Mouse (Mus musculus) lung, postnatal 0 days (tissue): ENCODE measurements around the gene Gm11992. TPM values are rescaled to one million over a fixed set of nuclear protein-coding genes. Genes with fewer than 3 reads are reported as not detected.

Experiments used
- ATAC-seq: fragments of 200-750 bp; cut with Nextera tagmentation; 2 replicates; pipeline ENCODE4 v1.8.0; 2017; ENCODE audit warnings: moderate library complexity
- DNase-seq: peaks from one replicate; pipeline ENCODE4 v3.0.0-alpha.2; 2016; ENCODE audit warnings: low spot score
- H3K27ac ChIP-seq: fragments of 300-500 bp; sonication (generic); 2 replicates; pipeline ENCODE4 v1.5.1; 2014; ENCODE audit warnings: antibody characterized with exemption, mild to moderate bottlenecking, low read length, mixed read lengths
- H3K27me3 ChIP-seq: fragments of 300-500 bp; sonication (generic); replicated peaks from 2 replicates; pipeline ENCODE4 v1.6.1; 2014; ENCODE audit warnings: low read length, mixed read lengths; ENCODE audit not compliant: insufficient read depth
- H3K36me3 ChIP-seq: fragments of 300-500 bp; sonication (generic); 2 replicates; pipeline ENCODE4 v1.6.1; 2014; ENCODE audit warnings: low read length, mixed read lengths; ENCODE audit not compliant: insufficient read depth
- H3K4me1 ChIP-seq: fragments of 300-500 bp; sonication (generic); 2 replicates; pipeline ENCODE4 v1.6.1; 2014; ENCODE audit warnings: antibody characterized with exemption, low read depth, low read length, mixed read lengths; ENCODE audit not compliant: insufficient read depth
- H3K4me2 ChIP-seq: fragments of 300-500 bp; sonication (generic); replicated peaks from 2 replicates; pipeline ENCODE4 v1.6.1; 2014; ENCODE audit warnings: low read depth, mild to moderate bottlenecking, low read length, moderate library complexity, mixed read lengths
- H3K4me3 ChIP-seq: fragments of 300-500 bp; sonication (generic); 2 replicates; pipeline ENCODE4 v1.5.1; 2014; ENCODE audit warnings: low read depth, low read length
- H3K9ac ChIP-seq: fragments of 300-500 bp; sonication (generic); replicated peaks from 2 replicates; pipeline ENCODE4 v1.6.1; 2014; ENCODE audit warnings: low read depth, mild to moderate bottlenecking
- H3K9me3 ChIP-seq: fragments of 300-500 bp; sonication (generic); 2 replicates; pipeline ENCODE4 v1.6.1; 2016; ENCODE audit warnings: low read length, mixed read lengths
- CTCF ChIP-seq: IDR thresholded peaks from 2 replicates; pipeline ENCODE4 v1.5.1; 2016; ENCODE audit warnings: antibody characterized with exemption, mild to moderate bottlenecking
- EP300 ChIP-seq: IDR thresholded peaks from 2 replicates; pipeline ENCODE4 v1.6.1; 2016; ENCODE audit warnings: antibody characterized with exemption, mild to moderate bottlenecking, control low read depth
- WGBS: fragments of 180-500 bp; shearing (Covaris S2); extraction: QIAGEN DNeasy Blood & Tissue Kit; methylation state at CpG from one replicate; pipeline ENCODE4 v1.1.7; 2014; 5-methylcytosine and 5-hydroxymethylcytosine counted together
- polyA plus RNA-seq: library from polyadenylated mRNA; unstranded; fragments of >200 nt; fragmentation: Nextera tagmentation; extraction: Ambion mirVana; gene quantifications from 2 replicates; pipeline ENCODE4 v1.2.1, GENCODE M21; 2015

The Gm11992 gene
- polyA plus RNA-seq, 1 experiment from 2014 or later, result 2.9 TPM

- Histone ChIP-seq H3K27me3 (peaks cover 10% of the 10 kb centered on the region; the same call in 1 of the 2 replicates), H3K9me3 (no peaks in the 10 kb centered on the region), H3K9ac (peak overlapping the region; percentile 41; the same call in 1 of the 2 replicates), H3K4me2 (peak overlapping the region; percentile 79), H3K4me1 (peaks cover 6% of the 10 kb centered on the region; the same call in 1 of the 2 replicates), H3K4me3 (peak overlapping the region; percentile 46), H3K36me3 (no peaks in the 10 kb centered on the region), H3K27ac (0 out of 2 replicates have a peak overlapping the region, but pooled peaks have one; percentile 2)
- 5% methylated on average over 12 of the region's 13 CpGs for WGBS
- ATAC-seq (peak; percentile 98), DNase-seq (peak; percentile 83)
- TF ChIP-seq CTCF (no peak), EP300 (peak; percentile 58; the same call in 1 of the 2 replicates)
Observed at GRCm38 (mm10) chr11:9117358-9118049, 69.1 kb downstream of the Gm11992 start.

GRCm38 (mm10) chr11:9118050-9118420, 69.6 kb downstream of the Gm11992 start, which contains the start of gene Upp1:
TSS of gene Upp1 (plus strand) at chr11:9118103.
- H3K27ac ChIP-seq, result peak within 1 kb of the TSS; percentile 33
- H3K4me3 ChIP-seq, result peak within 1 kb of the TSS; percentile 46
- peaks cover 10% of the 10 kb centered on the region; the same call in 1 of the 2 replicates for H3K27me3 ChIP-seq
- under 1% methylated on average over 7 of the region's 7 CpGs for WGBS
- H3K36me3 ChIP-seq, result no peaks in the 10 kb centered on the region
- no peak for ATAC-seq
- H3K4me1 ChIP-seq, result peaks cover 6% of the 10 kb centered on the region; the same call in 1 of the 2 replicates
- no peak for TF ChIP-seq EP300
- no peak for TF ChIP-seq CTCF
- no peaks in the 10 kb centered on the region for H3K9me3 ChIP-seq
- H3K4me2 ChIP-seq, result peak within 1 kb of the TSS; percentile 79
- DNase-seq, result no peak
- peak within 1 kb of the TSS; percentile 41 for H3K9ac ChIP-seq

GRCm38 (mm10) chr11:9118421-9119121, 70.2 kb downstream of the Gm11992 start:
- Histone ChIP-seq H3K27ac (peak overlapping the region; percentile 33), H3K27me3 (peaks cover 10% of the 10 kb centered on the region; the same call in 1 of the 2 replicates), H3K36me3 (no peaks in the 10 kb centered on the region), H3K9ac (peak overlapping the region; percentile 41), H3K9me3 (no peaks in the 10 kb centered on the region), H3K4me2 (peak overlapping the region; percentile 79), H3K4me3 (peak overlapping the region; percentile 46), H3K4me1 (peaks cover 6% of the 10 kb centered on the region; the same call in 1 of the 2 replicates)
- DNase-seq, result peak; percentile 54
- ATAC-seq, result peak; percentile 75
- WGBS, result 2% methylated on average over 39 of the region's 40 CpGs
- no peak for TF ChIP-seq EP300
- no peak for TF ChIP-seq CTCF

Other genes starting within 250 kb of the Gm11992 start
- 0.02 and 0.07 TPM in 2 replicates for gene Pkd1l1, start 75.3 kb upstream of the Gm11992 start, polyA plus RNA-seq
- gene Hus1, start 37.4 kb upstream of the Gm11992 start, polyA plus RNA-seq, result 6.4 and 7.1 TPM in 2 replicates
- 0.10 TPM in 1 of 2 replicates, not detected in the other for gene Sun3, start 397 bp downstream of the Gm11992 start, polyA plus RNA-seq
- 22.8 and 28.9 TPM in 2 replicates for gene Upp1, start 69.5 kb downstream of the Gm11992 start, polyA plus RNA-seq
- gene Abca13, start 143.3 kb downstream of the Gm11992 start, polyA plus RNA-seq, result 0.02 TPM in 2 replicates